Mouse (Mus musculus) testis, postnatal 10 days (tissue): ENCODE data around the gene Kcnh1.
A peak's percentile ranks its signal among the peaks of the same experiment; 100 is the strongest.

Experiments
- DNase-seq: peaks from one replicate; pipeline ENCODE4 v3.0.0; 2021; ENCODE audit warnings: low spot score

Gene Kcnh1

GRCm38 (mm10) chr1:192190508-192191321, at the start of gene Kcnh1:
Kcnh1 (plus strand) TSS chr1:192190774.
- DNase-seq = peak; percentile 95

- DNase-seq = no peak
These were observed 39.4 kb upstream of the Kcnh1 start for GRCm38 (mm10) chr1:192151179-192151578.

- DNase-seq = no peak
These were observed 19.1 kb upstream of the Kcnh1 start for GRCm38 (mm10) chr1:192171477-192171876.

GRCm38 (mm10) chr1:192179877-192180276, 10.7 kb upstream of the Kcnh1 start:
- DNase-seq = no peak

GRCm38 (mm10) chr1:192181696-192182257, 8.8 kb upstream of the Kcnh1 start:
- no peak for DNase-seq

GRCm38 (mm10) chr1:192189056-192189455, 1.5 kb upstream of the Kcnh1 start:
- no peak for DNase-seq

- no peak for DNase-seq
These were observed 803 bp upstream of the Kcnh1 start for GRCm38 (mm10) chr1:192189771-192190170.

- DNase-seq = no peak
These were observed 707 bp downstream of the Kcnh1 start for GRCm38 (mm10) chr1:192191322-192191639.

- no peak for DNase-seq
These were observed 1.3 kb downstream of the Kcnh1 start for GRCm38 (mm10) chr1:192191859-192192258.

- no peak for DNase-seq
These were observed 2.1 kb downstream of the Kcnh1 start for GRCm38 (mm10) chr1:192192710-192193109.

GRCm38 (mm10) chr1:192193656-192194055, 3.1 kb downstream of the Kcnh1 start:
- no peak for DNase-seq

GRCm38 (mm10) chr1:192197495-192197894, 6.9 kb downstream of the Kcnh1 start:
- DNase-seq = no peak

- DNase-seq = no peak
These were observed 12.4 kb downstream of the Kcnh1 start for GRCm38 (mm10) chr1:192202936-192203335.

- no peak for DNase-seq
These were observed 17.4 kb downstream of the Kcnh1 start for GRCm38 (mm10) chr1:192207956-192208355.

GRCm38 (mm10) chr1:192212448-192212847, 21.9 kb downstream of the Kcnh1 start:
- no peak for DNase-seq

- DNase-seq = no peak
These were observed 24.1 kb downstream of the Kcnh1 start for GRCm38 (mm10) chr1:192214666-192215065.

- no peak for DNase-seq
These were observed 29.6 kb downstream of the Kcnh1 start for GRCm38 (mm10) chr1:192220156-192220555.

GRCm38 (mm10) chr1:192224161-192224560, 33.6 kb downstream of the Kcnh1 start:
- DNase-seq = no peak

GRCm38 (mm10) chr1:192232696-192233095, 42.1 kb downstream of the Kcnh1 start:
- no peak for DNase-seq

GRCm38 (mm10) chr1:192246836-192247235, 56.3 kb downstream of the Kcnh1 start:
- peak; percentile 33 for DNase-seq

- no peak for DNase-seq
These were observed 68.6 kb downstream of the Kcnh1 start for GRCm38 (mm10) chr1:192259146-192259545.

GRCm38 (mm10) chr1:192259616-192260015, 69.0 kb downstream of the Kcnh1 start:
- DNase-seq = no peak

GRCm38 (mm10) chr1:192265704-192266103, 75.1 kb downstream of the Kcnh1 start:
- no peak for DNase-seq

- DNase-seq = no peak
These were observed 76.4 kb downstream of the Kcnh1 start for GRCm38 (mm10) chr1:192266956-192267355.
